ENCODE assay signal across 7 mouse cellular contexts in genomic region chr7:19749389-19750216, GRCm38 (mm10). TPM values are rescaled to one million over a fixed set of nuclear protein-coding genes. Genes with fewer than 3 reads are reported as not detected.
A peak's percentile ranks its signal among the peaks of the same experiment; 100 is the strongest.
DNase-seq lines count a peak whose midpoint lies in the region; ATAC-seq lines count a peak whose summit lies in the region.

No protein-coding gene starts in this region.

- intact Hi-C loops in gastrocnemius, postnatal 36 days (cut with DNase I) = loop anchor here (2.0 to 5.0 kb wide), 2 partner anchors 39 to 93 kb away; no protein-coding TSS in a partner anchor
- intact Hi-C loops in left cerebral cortex, postnatal 25 days (cut with DNase I) = loop anchor here (1.0 kb wide), 2 partner anchors 33 to 41 kb away; no protein-coding TSS in a partner anchor

- peak; percentile 98 for DNase-seq in adrenal gland, adult 2 months
- peak; percentile 96 for DNase-seq in embryo, embryonic 11.5 days (ENCODE audit: low read depth, low spot score)
- DNase-seq in gastrocnemius, postnatal 36 days = peak; percentile 95
- peak; percentile 91 to 94 for DNase-seq in left cerebral cortex, postnatal 25 days (ENCODE audit: low spot score in 2 of 2)
- DNase-seq in midbrain, embryonic 10.5 days (ENCODE audit: low spot score) = peak; percentile 99
- peak; percentile 99 for DNase-seq in right cerebral cortex, postnatal 4 days

- H3K4me1 ChIP-seq in intestine, embryonic 15.5 days (replicated peaks) = peaks cover 45% of the 10 kb centered on the region
- peaks cover 54% of the 10 kb centered on the region for H3K4me1 ChIP-seq in midbrain, embryonic 10.5 days

- no peaks in the 10 kb centered on the region for H3K27me3 ChIP-seq in intestine, embryonic 15.5 days (replicated peaks)
- no peaks in the 10 kb centered on the region for H3K27me3 ChIP-seq in midbrain, embryonic 10.5 days (ENCODE audit: low read depth, poor library complexity, severe bottlenecking)

- H3K9me3 ChIP-seq in intestine, embryonic 15.5 days = no peaks in the 10 kb centered on the region
- no peaks in the 10 kb centered on the region for H3K9me3 ChIP-seq in midbrain, embryonic 10.5 days (replicated peaks)

- peak overlapping the region; percentile 94 for H3K4me3 ChIP-seq in intestine, embryonic 15.5 days (replicated peaks)
- peak overlapping the region; percentile 70 for H3K4me3 ChIP-seq in midbrain, embryonic 10.5 days

- peak overlapping the region; percentile 97 for H3K27ac ChIP-seq in intestine, embryonic 15.5 days
- peak overlapping the region; percentile 85 for H3K27ac ChIP-seq in midbrain, embryonic 10.5 days (replicated peaks)

- under 1% methylated on average over 45 of the region's 46 CpGs for WGBS in intestine, embryonic 15.5 days
- WGBS in midbrain, embryonic 10.5 days = under 1% methylated on average over 46 of the region's 46 CpGs

- peak; percentile 92 for ATAC-seq in intestine, embryonic 15.5 days

- no peaks in the 10 kb centered on the region for H3K36me3 ChIP-seq in intestine, embryonic 15.5 days
- peaks cover 12% of the 10 kb centered on the region; the same call in 1 of the 2 replicates for H3K36me3 ChIP-seq in midbrain, embryonic 10.5 days

- peak overlapping the region; percentile 78 for H3K4me2 ChIP-seq in intestine, embryonic 15.5 days (replicated peaks)

- peak overlapping the region; percentile 91 for H3K9ac ChIP-seq in intestine, embryonic 15.5 days

RNA-seq across cellular contexts. Expression of gene Nectin2, which starts 0.7 kb away (rescaled TPM):
- total RNA-seq in adrenal gland, adult 2 months (2021) = 10 to 100 TPM; 76.9 to 98.1 TPM
- 138 and 165 TPM in 2 replicates for polyA plus RNA-seq in adrenal gland, adult 2 months (2012; rRNA removed)
- total RNA-seq in gastrocnemius, postnatal 36 days (2021) = 1 to 10 TPM; 2.0 to 2.3 TPM
- 148 and 154 TPM in 2 replicates for polyA plus RNA-seq in intestine, embryonic 15.5 days (2015; fragmentation: Nextera tagmentation; extraction: Ambion mirVana)
- 1 to 10 TPM; 7.4 to 9.3 TPM for total RNA-seq in left cerebral cortex, postnatal 25 days (2021)
- polyA plus RNA-seq in midbrain, embryonic 10.5 days (2016; fragmentation: Nextera tagmentation; extraction: Ambion mirVana) = 76.4 and 88.7 TPM in 2 replicates

RNA-seq across cellular contexts. Expression of gene Bcam, which starts 21.2 kb away (rescaled TPM):
- 10 to 100 TPM; 35.9 to 61.1 TPM for total RNA-seq in adrenal gland, adult 2 months (2021)
- polyA plus RNA-seq in adrenal gland, adult 2 months (2012; rRNA removed) = 103 and 108 TPM in 2 replicates
- 10 to 100 TPM; 22.0 to 22.6 TPM for total RNA-seq in gastrocnemius, postnatal 36 days (2021)
- polyA plus RNA-seq in intestine, embryonic 15.5 days (2015; fragmentation: Nextera tagmentation; extraction: Ambion mirVana) = 76.9 and 79.4 TPM in 2 replicates
- 10 to 100 TPM; 10.4 to 12.5 TPM for total RNA-seq in left cerebral cortex, postnatal 25 days (2021)
- polyA plus RNA-seq in midbrain, embryonic 10.5 days (2016; fragmentation: Nextera tagmentation; extraction: Ambion mirVana) = 25.3 and 32.2 TPM in 2 replicates

RNA-seq across cellular contexts. Expression of gene Tomm40, which starts 34.4 kb away (rescaled TPM):
- 100 to 1,000 TPM; 115 to 143 TPM for total RNA-seq in adrenal gland, adult 2 months (2021)
- 164 and 165 TPM in 2 replicates for polyA plus RNA-seq in adrenal gland, adult 2 months (2012; rRNA removed)
- 10 to 100 TPM; 36.8 to 47.6 TPM for total RNA-seq in gastrocnemius, postnatal 36 days (2021)
- 208 and 215 TPM in 2 replicates for polyA plus RNA-seq in intestine, embryonic 15.5 days (2015; fragmentation: Nextera tagmentation; extraction: Ambion mirVana)
- 100 to 1,000 TPM; 112 to 115 TPM for total RNA-seq in left cerebral cortex, postnatal 25 days (2021)
- polyA plus RNA-seq in midbrain, embryonic 10.5 days (2016; fragmentation: Nextera tagmentation; extraction: Ambion mirVana) = 189 and 210 TPM in 2 replicates

RNA-seq across cellular contexts. Expression of gene Cblc, which starts 47.0 kb away (rescaled TPM):
- total RNA-seq in adrenal gland, adult 2 months (2021) = not detected
- 0.60 TPM in 1 of 2 replicates, not detected in the other for polyA plus RNA-seq in adrenal gland, adult 2 months (2012; rRNA removed)
- total RNA-seq in gastrocnemius, postnatal 36 days (2021) = not detected
- polyA plus RNA-seq in intestine, embryonic 15.5 days (2015; fragmentation: Nextera tagmentation; extraction: Ambion mirVana) = 24.5 and 26.4 TPM in 2 replicates
- total RNA-seq in left cerebral cortex, postnatal 25 days (2021) = not detected
- polyA plus RNA-seq in midbrain, embryonic 10.5 days (2016; fragmentation: Nextera tagmentation; extraction: Ambion mirVana) = 0.62 and 0.70 TPM in 2 replicates

RNA-seq across cellular contexts. Expression of gene Apoe, which starts 50.6 kb away (rescaled TPM):
- total RNA-seq in adrenal gland, adult 2 months (2021) = 1,000 to 10,000 TPM; 1,105 to 1,118 TPM
- polyA plus RNA-seq in adrenal gland, adult 2 months (2012; rRNA removed) = 1,670 and 1,938 TPM in 2 replicates
- total RNA-seq in gastrocnemius, postnatal 36 days (2021) = 10 to 100 TPM; 49.0 to 51.4 TPM
- 296 and 325 TPM in 2 replicates for polyA plus RNA-seq in intestine, embryonic 15.5 days (2015; fragmentation: Nextera tagmentation; extraction: Ambion mirVana)
- total RNA-seq in left cerebral cortex, postnatal 25 days (2021) = 1,000 to 10,000 TPM; 2,052 to 2,099 TPM
- polyA plus RNA-seq in midbrain, embryonic 10.5 days (2016; fragmentation: Nextera tagmentation; extraction: Ambion mirVana) = 166 and 199 TPM in 2 replicates

Comparison
In these comparisons a context has a peak if more than half of its experiments do, and no peak if none do; other contexts are left out.
1. Peak in every context shown above with its lines: DNase-seq, ATAC-seq, H3K4me3 ChIP-seq and H3K27ac ChIP-seq.
2. RNA of gene Nectin2, which starts 0.7 kb away (total RNA-seq): 76.9 to 98.1 TPM in adrenal gland, adult 2 months; 7.4 to 9.3 TPM in left cerebral cortex, postnatal 25 days and 2.0 to 2.3 TPM in gastrocnemius, postnatal 36 days; every median in the first group is over 4 times any median in the second.